ENCODE assay signal across 8 mouse cellular contexts in genomic region chr4:155734951-155735702, GRCm38 (mm10). TPM values are rescaled to one million over a fixed set of nuclear protein-coding genes. Genes with fewer than 3 reads are reported as not detected.
A peak's percentile ranks its signal among the peaks of the same experiment; 100 is the strongest.
DNase-seq lines count a peak whose midpoint lies in the region; ATAC-seq and TF ChIP-seq lines count a peak whose summit lies in the region.

No protein-coding gene starts in this region.

- no peak for TF ChIP-seq CTCF in small intestine, adult 2 months (IDR thresholded peaks at IDR 0.05; ENCODE audit: extremely low read depth, insufficient read length, insufficient replicate concordance, low read depth, low read length)

- H3K27ac ChIP-seq in forebrain, embryonic 12.5 days = peak overlapping the region; percentile 91
- H3K27ac ChIP-seq in hindbrain, embryonic 10.5 days = peak overlapping the region; percentile 94
- H3K27ac ChIP-seq in small intestine, adult 2 months (ENCODE audit: insufficient read depth, low read depth, low read length) = peak overlapping the region; percentile 63; the same call in 1 of the 2 replicates

- peak; percentile 85 for DNase-seq in Muller cell, postnatal 12 days (ENCODE audit: inconsistent ontology term)
- peak; percentile 87 for DNase-seq in brain, adult 2 months (ENCODE audit: low read depth, low spot score)
- DNase-seq in hindbrain, embryonic 10.5 days (ENCODE audit: low spot score) = peak; percentile 55
- peak; percentile 36 to 37 for DNase-seq in layer of hippocampus, postnatal 36 days
- peak; percentile 37 for DNase-seq in mesoderm, embryonic 11.5 days (ENCODE audit: low read depth, low spot score)
- no peak for DNase-seq in frontal cortex, postnatal 25 days (ENCODE audit: low spot score in 2 of 2)

- TF ChIP-seq POLR2A in small intestine, adult 2 months (IDR thresholded peaks at IDR 0.05; ENCODE audit: low read depth, low read length) = no peak

- peak overlapping the region; percentile 92 for H3K9ac ChIP-seq in forebrain, embryonic 12.5 days

- WGBS in forebrain, embryonic 12.5 days = 1% methylated on average over 44 of the region's 79 CpGs
- under 1% methylated on average over 76 of the region's 79 CpGs for WGBS in hindbrain, embryonic 10.5 days
- 2% methylated on average over 79 of the region's 79 CpGs for WGBS in small intestine, adult 2 months

- H3K9me3 ChIP-seq in forebrain, embryonic 12.5 days = no peaks in the 10 kb centered on the region
- H3K9me3 ChIP-seq in hindbrain, embryonic 10.5 days = no peaks in the 10 kb centered on the region

- peak overlapping the region; percentile 91 for H3K4me2 ChIP-seq in forebrain, embryonic 12.5 days

- ATAC-seq in forebrain, embryonic 12.5 days (ENCODE audit: low FRiP score) = peak; percentile 71

- H3K4me3 ChIP-seq in forebrain, embryonic 12.5 days (replicated peaks) = peak overlapping the region; percentile 79
- H3K4me3 ChIP-seq in hindbrain, embryonic 10.5 days = peak overlapping the region; percentile 85
- H3K4me3 ChIP-seq in small intestine, adult 2 months (ENCODE audit: low read depth, low read length) = peak overlapping the region; percentile 80

- H3K36me3 ChIP-seq in forebrain, embryonic 12.5 days (replicated peaks) = peaks cover 28% of the 10 kb centered on the region
- peaks cover 47% of the 10 kb centered on the region for H3K36me3 ChIP-seq in hindbrain, embryonic 10.5 days
- peaks cover 5% of the 10 kb centered on the region; the same call in 1 of the 2 replicates for H3K36me3 ChIP-seq in small intestine, adult 2 months (ENCODE audit: control insufficient read depth, insufficient read depth, low read length)

- H3K27me3 ChIP-seq in forebrain, embryonic 12.5 days = no peaks in the 10 kb centered on the region
- H3K27me3 ChIP-seq in hindbrain, embryonic 10.5 days (ENCODE audit: insufficient read depth, poor library complexity, severe bottlenecking) = no peaks in the 10 kb centered on the region
- no peaks in the 10 kb centered on the region for H3K27me3 ChIP-seq in small intestine, adult 2 months (ENCODE audit: control insufficient read depth, insufficient read depth, low read length)

- peaks cover 29% of the 10 kb centered on the region for H3K4me1 ChIP-seq in forebrain, embryonic 12.5 days
- peaks cover 36% of the 10 kb centered on the region for H3K4me1 ChIP-seq in hindbrain, embryonic 10.5 days (replicated peaks)
- H3K4me1 ChIP-seq in small intestine, adult 2 months (ENCODE audit: control insufficient read depth, insufficient read depth, insufficient read length, low read length) = peaks cover 7% of the 10 kb centered on the region; the same call in 1 of the 2 replicates

RNA-seq across cellular contexts. Expression of gene Tmem240, which starts 0.5 kb away (rescaled TPM):
- polyA plus RNA-seq in forebrain, embryonic 12.5 days (2016; fragmentation: Nextera tagmentation; extraction: Ambion mirVana) = 2.5 and 3.2 TPM in 2 replicates
- polyA plus RNA-seq in hindbrain, embryonic 10.5 days (2016; fragmentation: Nextera tagmentation; extraction: Ambion mirVana) = 0.85 and 1.6 TPM in 2 replicates
- total RNA-seq in layer of hippocampus, postnatal 36 days (2021) = 10 to 100 TPM; 34.7 to 35.1 TPM
- 0.53 and 0.80 TPM in 2 replicates for polyA plus RNA-seq in small intestine, adult 2 months (2012; rRNA removed)

RNA-seq across cellular contexts. Expression of gene Atad3a, which starts 25.8 kb away (rescaled TPM):
- polyA plus RNA-seq in forebrain, embryonic 12.5 days (2016; fragmentation: Nextera tagmentation; extraction: Ambion mirVana) = 95.3 and 99.0 TPM in 2 replicates
- 110 and 124 TPM in 2 replicates for polyA plus RNA-seq in hindbrain, embryonic 10.5 days (2016; fragmentation: Nextera tagmentation; extraction: Ambion mirVana)
- total RNA-seq in layer of hippocampus, postnatal 36 days (2021) = 10 to 100 TPM; 51.8 to 54.0 TPM
- 57.3 and 65.5 TPM in 2 replicates for polyA plus RNA-seq in small intestine, adult 2 months (2012; rRNA removed)

RNA-seq across cellular contexts. Expression of gene Ssu72, which starts 30.5 kb away (rescaled TPM):
- polyA plus RNA-seq in forebrain, embryonic 12.5 days (2016; fragmentation: Nextera tagmentation; extraction: Ambion mirVana) = 137 and 139 TPM in 2 replicates
- polyA plus RNA-seq in hindbrain, embryonic 10.5 days (2016; fragmentation: Nextera tagmentation; extraction: Ambion mirVana) = 162 and 175 TPM in 2 replicates
- total RNA-seq in layer of hippocampus, postnatal 36 days (2021) = 10 to 100 TPM; 78.3 to 82.6 TPM
- 87.2 and 140 TPM in 2 replicates for polyA plus RNA-seq in small intestine, adult 2 months (2012; rRNA removed)

RNA-seq across cellular contexts. Expression of gene Vwa1, which starts 39.4 kb away (rescaled TPM):
- polyA plus RNA-seq in forebrain, embryonic 12.5 days (2016; fragmentation: Nextera tagmentation; extraction: Ambion mirVana) = 9.8 and 11.5 TPM in 2 replicates
- polyA plus RNA-seq in hindbrain, embryonic 10.5 days (2016; fragmentation: Nextera tagmentation; extraction: Ambion mirVana) = 13.4 and 14.0 TPM in 2 replicates
- total RNA-seq in layer of hippocampus, postnatal 36 days (2021) = 10 to 100 TPM; 10.5 to 11.3 TPM
- 18.5 and 125 TPM in 2 replicates for polyA plus RNA-seq in small intestine, adult 2 months (2012; rRNA removed)

RNA-seq across cellular contexts. Expression of gene Fndc10, which starts 41.0 kb away (rescaled TPM):
- 2.4 and 5.9 TPM in 2 replicates for polyA plus RNA-seq in forebrain, embryonic 12.5 days (2016; fragmentation: Nextera tagmentation; extraction: Ambion mirVana)
- polyA plus RNA-seq in hindbrain, embryonic 10.5 days (2016; fragmentation: Nextera tagmentation; extraction: Ambion mirVana) = 0.72 and 1.8 TPM in 2 replicates
- 10 to 100 TPM; 21.8 to 23.0 TPM for total RNA-seq in layer of hippocampus, postnatal 36 days (2021)
- polyA plus RNA-seq in small intestine, adult 2 months (2012; rRNA removed) = 12.5 and 24.0 TPM in 2 replicates

Comparison
In these comparisons a context has a peak if more than half of its experiments do, and no peak if none do; other contexts are left out.
1. DNase-seq: peak in Muller cell, postnatal 12 days (single experiment), brain, adult 2 months (single experiment), hindbrain, embryonic 10.5 days (single experiment), layer of hippocampus, postnatal 36 days (2 of 2) and mesoderm, embryonic 11.5 days (single experiment); none in frontal cortex, postnatal 25 days (0 of 2).
2. Peak in every context shown above with its lines, with median percentiles within 50 percentile points of each other: H3K27ac ChIP-seq and H3K4me3 ChIP-seq.